Mouse (Mus musculus) megakaryocyte, adult 5-6 weeks (primary cell): ENCODE results near the gene Cry1. TPM values are rescaled to one million over a fixed set of nuclear protein-coding genes. Genes with fewer than 3 reads are reported as not detected.
A peak's percentile ranks its signal among the peaks of the same experiment; 100 is the strongest.

ENCODE experiments used
- ATAC-seq: 2 replicates; pipeline ENCODE4 v1.8.0; 2016; ENCODE audit warnings: mild to moderate bottlenecking, inconsistent platforms; ENCODE audit not compliant: poor library complexity, severe bottlenecking
- total RNA-seq, 2 experiments: library from RNA; stranded (forward) in 1 of 2; stranded (reverse) in 1 of 2; fragments of 153-499, 151-499 nt in 1 of 2; fragments of 221-1000, 200-1000 nt in 1 of 2; gene quantifications; 2 replicates each; pipeline versions ENCODE4 v1.2.3 to v1.2.4; 2015 to 2017

The Cry1 gene
- total RNA-seq, 2 experiments from 2014 or later, result 15.7 to 19.4 TPM

DNA sequence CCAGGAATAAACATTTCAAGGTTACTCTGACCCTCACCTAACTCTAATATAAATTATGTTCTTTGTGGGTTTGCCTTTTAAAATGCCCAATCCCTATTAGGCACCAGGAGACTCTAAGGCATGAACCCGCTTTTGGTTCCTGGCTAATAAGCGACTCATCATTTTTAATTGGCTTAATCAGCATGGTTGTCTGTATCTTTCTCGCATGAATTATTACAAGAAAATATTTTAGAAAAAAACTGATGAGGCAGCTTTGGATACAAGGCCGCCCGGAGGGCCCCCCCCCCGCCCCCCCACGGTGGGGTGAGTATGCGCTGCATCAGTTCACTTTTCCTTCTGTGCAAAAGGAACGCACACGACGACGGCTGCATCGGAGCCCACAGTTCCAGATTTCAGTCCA is 20.1 kb downstream of the Cry1 start:
- ATAC-seq, result no peak

DNA sequence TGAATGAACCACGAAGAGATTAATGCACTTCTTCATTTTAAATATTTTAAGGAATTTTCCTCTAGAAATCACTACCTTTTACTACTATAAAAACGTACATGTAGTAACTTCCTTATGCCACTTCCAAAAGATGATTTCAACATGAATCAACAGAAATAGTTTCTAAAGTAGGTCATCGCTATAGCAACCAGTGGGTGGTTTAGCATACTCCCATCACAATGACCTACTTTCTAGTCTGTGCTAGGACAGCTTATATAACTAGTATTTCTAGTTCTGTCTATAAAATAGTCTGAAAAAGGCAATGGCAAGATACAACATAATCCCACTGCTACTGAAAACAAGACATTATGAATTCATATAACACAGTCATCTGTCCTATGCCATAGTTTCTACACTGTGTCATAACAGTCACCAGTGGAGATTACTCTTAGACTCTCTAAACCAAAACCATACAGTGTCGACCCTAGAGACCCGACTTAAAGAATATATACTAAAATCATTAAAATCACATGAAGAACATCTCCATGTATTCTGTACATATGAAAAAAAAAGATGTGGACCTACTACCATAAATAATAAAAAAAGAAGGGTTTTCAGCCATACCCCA is 23.0 kb downstream of the Cry1 start:
- peak; percentile 64 for ATAC-seq

DNA sequence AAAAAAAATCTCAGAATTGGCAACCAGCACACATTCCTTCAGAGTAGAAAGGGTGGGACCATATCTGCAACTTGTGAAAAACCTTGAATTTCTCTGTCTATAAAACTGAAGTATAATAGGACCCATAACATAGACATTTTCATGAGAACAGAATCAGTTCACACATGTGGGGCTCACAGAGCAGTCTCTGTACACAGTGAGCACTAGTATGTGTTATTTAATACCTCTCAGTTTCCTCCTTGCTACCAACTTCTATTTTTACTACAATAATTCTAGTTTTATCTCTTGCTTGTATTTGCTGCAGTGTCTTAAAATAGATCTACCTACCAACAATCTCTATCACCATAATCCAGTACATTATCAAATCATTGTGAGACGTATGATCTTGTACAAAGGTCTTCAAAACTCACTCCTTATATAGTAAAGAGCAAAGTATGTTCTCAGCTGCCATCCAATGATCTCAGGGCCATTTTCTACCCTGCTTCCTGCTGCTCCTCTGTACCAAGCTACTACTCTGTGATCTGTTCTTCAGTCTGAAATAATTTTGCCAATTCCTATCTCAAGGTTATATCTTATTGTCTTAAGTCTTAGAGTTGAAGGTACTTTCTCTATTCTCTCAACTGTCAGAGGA is 24.8 kb downstream of the Cry1 start:
- no peak for ATAC-seq

DNA sequence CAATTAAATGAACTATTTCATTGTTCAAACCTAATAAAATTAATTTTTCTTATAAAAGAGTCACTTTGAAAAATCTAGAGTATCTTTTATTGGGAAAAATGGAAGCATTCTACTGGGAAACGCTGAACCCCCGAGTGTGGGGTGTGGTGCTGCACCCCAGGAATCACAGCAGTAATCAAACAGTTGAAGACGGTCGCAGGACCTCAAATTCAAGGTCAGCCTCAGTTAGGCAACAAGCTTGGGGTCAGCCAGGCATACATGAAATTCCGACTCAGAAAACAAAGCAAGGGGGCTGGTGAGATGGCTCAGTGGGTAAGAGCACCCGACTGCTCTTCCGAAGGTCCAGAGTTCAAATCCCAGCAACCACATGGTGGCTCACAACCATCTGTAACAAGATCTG is 27.4 kb downstream of the Cry1 start:
- no peak for ATAC-seq

DNA sequence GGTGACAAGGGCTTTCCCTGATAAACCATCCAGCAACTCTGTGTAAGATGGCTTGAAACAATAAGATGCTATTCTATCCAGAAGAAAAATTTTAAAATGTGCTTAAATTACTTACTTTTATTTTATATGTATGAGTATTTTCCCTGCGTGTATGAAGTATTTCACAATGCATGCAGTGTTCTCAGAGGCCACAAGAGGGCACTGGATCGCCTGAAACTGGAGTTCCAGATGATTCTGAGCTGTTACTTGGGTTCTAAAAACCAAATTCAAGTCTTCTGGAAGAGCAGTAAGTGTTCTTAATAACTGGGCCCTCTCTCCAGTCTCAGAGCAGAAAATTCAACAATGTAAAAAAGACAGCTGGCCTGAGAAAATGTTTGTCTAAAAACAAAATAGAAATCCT is 30.7 kb downstream of the Cry1 start:
- ATAC-seq, result peak; percentile 86

DNA sequence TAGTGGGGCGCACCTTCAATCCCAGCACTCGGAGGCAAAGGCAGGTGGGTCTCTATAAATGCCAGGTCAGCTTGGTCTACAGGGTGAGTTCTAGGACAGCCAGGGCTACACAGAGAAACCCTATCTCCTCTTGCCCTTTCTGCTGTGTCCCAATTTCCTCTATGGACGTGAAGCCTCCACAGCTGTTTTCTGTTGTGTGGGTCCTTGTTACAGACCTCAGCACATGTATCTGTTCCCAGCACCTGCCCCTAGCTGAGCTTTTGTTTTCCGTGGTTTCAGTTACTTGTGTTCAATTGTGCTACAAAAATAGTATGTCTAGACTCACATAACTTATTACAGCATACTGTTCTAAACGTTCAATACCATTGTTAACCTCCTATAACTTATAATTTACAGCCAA is 35.6 kb downstream of the Cry1 start:
- no peak for ATAC-seq

DNA sequence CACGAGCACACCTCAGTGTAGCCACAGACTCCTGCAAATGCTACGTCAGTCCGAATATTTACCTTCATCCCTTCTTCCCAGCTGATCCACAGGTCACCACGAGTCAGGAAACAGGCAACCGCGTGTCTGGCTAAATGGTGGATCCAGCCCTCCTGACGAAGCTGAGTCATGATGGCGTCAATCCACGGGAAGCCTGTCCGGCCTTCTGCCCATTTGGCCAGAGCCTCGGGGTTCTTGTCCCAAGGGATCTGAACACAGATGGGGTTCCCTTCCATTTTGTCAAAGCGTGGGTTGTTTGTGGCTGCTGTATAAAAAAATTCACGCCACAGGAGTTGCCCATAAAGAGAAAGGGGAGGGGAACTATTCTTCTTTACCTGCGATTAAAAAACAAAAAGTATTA is 38.6 kb downstream of the Cry1 start:
- no peak for ATAC-seq

DNA sequence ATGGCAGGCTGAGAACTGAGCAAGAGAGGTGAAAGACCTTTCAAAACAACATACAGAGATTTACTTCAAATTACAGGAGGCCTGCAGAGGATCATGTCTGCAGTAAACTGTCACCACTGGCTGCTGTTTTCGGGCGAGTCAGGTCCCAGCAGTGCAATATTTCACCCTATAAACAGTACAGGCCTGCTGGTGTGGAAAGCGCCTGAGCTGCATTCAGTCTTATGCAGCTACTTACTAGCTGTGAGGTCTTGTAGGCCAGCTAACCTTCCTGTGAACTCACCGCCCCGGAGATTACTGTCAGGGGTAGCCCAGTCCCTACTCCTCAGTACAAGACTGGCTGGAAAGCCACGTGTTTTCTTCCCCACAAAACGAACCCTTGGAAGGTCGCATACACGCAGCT is 43.4 kb downstream of the Cry1 start:
- no peak for ATAC-seq

DNA sequence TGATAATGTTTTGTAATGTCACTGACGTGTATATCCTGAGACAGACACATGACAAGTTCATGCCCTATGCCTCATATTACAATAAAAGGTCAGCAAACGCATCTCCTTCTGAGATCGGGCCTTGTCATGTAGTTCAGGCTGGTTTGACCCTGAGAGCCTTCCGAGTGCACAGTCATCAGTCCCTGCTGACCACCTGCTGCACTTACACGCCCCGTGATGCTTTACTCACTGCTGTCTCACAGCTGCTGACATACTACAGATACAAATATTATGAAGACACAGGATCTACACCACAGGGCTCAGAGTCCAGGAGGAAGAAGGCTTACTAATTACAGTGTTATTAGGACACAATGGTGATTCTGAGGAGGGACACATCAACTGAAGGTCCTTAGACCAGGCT is 48.3 kb downstream of the Cry1 start:
- no peak for ATAC-seq

DNA sequence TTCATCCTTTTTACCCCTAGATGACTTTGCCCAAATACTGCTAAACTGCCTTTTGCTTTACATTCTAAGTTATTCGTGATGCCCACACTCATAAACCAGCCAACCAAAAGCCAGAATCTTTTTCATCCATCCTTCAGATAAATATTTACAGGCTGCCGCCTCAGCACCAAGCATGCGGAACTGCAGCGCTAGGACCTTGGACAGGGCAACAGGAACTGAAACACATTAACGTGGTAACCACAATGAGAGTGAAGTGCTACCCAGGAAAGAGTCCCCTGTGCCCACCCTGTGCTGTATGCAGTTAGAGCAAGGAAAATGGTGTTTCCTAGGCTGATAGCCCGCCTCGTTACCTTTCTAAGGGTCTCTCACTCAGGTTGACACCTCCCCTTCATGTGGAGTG is 56.4 kb downstream of the Cry1 start:
- peak; percentile 74 for ATAC-seq

DNA sequence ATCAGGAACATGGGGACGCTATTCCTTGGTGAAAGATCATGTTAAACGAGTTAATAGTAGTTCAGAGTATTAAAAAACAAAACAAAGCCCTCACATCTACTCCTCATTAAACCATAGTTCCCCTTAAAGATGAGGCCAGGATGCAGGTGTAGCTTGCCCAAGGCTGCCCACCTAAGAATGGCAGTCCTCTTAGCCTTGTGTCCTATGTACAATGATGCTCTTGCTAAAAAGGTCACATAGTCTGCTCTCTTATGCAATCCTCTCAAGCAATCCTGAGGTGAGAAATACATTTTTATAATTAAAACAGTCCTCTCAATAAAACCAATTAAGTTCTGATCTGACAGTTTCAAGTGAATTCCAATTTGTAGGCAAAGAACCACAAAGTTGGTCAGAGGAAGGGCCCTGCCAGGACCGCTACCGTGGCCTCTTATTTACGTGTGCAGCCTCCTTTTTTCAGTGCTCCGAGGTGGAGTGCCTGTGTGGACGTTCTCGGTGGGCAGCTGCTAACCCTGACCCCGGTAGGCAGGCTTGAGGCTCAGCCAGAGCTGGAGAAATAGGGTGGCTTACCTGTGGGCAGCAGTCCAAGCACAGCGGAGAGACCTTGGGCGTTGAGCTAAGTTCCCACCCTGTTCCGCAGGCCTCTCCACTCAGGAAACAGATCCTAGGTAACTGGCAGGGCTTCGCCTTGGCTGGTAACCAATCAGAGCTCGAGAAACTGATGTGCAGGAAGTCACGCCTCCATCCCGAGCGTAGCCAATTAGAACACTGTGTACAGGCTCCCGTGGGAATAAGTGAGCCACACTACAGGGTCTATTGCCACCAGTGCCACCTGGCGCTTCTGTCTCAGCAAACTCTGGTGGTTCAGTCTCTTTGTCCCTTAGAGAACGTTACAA is 57.2 kb downstream of the Cry1 start, which contains the start of gene Mterf2:
Gene Mterf2, minus strand, starts transcription at position 633 of the 893 bp plus-strand sequence.
- peak; percentile 95 for ATAC-seq

DNA sequence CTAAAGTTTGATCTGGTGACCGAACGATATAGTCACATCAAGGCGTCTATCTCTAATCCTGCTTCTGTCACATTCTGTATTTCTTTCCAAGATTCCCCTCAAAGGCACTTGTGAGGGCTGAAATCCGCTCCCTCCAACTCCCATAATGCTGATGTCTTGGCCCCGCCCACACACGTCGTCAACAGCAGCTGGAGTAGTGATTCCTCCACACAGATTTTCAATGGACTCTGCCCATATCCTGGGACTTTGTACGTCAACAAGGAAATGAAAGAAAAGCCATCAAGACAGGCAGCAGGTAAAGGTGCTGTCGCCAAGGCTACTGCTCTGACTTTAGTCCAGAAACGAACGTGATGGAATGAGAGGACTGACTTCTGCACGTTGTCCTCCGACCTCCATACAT is 59.7 kb downstream of the Cry1 start:
- ATAC-seq, result no peak

DNA sequence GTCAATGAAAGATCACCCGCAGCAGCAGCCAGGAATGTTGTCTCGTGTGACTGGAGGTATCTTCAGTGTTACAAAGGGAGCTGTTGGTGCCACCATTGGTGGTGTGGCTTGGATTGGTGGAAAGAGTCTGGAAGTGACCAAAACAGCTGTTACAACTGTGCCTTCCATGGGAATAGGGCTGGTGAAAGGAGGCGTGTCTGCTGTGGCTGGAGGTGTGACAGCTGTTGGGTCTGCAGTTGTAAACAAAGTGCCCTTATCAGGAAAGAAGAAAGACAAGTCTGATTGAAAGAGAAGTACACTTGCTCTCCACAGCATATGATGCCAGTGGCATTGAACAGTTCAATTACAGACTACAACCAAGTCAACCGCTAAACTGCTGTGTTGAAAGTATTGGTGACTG is 70.5 kb downstream of the Cry1 start:
- ATAC-seq, result no peak

DNA sequence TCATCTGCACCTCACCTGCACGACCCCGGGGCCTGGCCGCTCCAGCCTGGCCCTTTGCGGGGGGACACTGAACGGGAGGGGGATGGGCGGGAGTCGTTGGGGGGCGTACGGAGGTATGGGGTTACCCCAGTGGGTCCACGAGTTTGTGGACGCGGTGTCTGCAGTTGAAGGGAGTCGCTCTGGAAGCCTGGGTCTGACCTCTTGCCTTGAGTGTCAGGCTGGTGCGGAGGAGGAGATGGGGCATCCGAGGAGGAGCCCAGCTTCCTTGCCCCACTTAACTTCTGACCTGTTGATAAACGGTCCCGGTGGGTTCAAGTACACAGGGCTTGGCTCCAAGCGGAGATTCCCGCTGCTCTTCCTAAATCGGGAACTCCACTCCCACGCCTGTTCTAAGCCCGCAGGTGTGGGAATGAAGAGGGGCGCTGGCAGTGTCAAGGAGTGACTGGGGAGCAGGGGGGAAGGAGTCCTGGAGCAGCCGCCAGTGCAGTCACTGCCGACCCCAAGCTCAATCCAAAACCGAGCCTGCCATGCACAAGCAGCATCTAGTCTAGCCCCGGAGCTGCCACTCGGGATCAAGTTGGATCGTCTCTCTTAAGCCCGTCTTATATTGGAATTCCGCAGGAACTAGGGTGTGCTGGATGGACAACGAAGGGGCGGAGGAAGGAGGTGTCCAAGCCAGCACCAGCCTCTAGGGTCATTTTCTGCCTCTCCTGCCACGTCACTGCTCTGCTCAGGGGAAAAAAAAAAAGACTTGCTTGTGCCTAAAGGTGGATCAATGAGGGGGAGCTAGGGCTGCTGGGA is 81.6 kb downstream of the Cry1 start:
- ATAC-seq, result peak; percentile 28

DNA sequence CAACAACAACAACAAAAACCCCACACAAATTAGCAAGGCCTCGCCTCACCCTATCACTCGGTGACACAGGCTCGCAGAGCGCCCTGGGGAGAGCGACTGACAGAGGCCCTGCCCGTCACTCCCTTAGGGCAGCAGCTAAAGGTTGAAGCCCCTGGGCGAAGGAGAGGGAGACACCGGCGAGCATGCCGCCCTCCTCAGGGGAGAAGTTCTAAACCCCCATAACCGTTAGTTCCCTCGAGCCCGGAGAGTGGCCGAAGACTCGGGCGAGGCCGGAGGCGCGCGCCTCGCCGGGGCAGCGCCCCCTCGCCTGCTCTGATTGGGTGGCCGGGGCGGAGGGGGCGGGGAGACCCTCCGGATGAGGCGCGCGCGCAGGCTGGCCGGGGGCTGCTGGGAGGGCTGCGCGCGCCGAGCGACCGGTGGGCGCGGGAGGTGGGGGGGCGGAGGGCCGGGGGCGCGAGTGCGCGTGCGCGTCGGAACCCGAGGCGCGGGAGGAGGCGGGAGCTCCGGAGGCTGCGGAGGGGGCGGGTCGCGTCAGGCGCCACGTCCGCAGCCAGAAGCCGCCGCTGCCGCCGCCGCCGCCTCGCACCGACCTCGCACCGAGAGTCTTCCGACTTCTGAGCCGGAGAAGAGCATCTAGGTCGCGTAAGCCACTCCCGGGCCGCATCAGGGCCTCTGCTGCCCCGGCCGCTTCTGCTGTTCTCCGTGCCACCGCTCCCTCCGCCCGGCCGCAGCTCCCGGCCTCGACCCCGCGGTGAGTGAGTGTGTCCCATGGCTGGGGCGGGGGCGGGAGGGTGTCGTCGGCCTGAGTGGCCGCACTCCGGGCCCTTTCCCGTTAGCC is 82.4 kb downstream of the Cry1 start, which contains the start of the genes Fhl4 and Tmem263:
Gene Fhl4, minus strand, starts transcription at position 249 of the 838 bp plus-strand sequence.
Gene Tmem263, plus strand, starts transcription at position 381 of the 838 bp plus-strand sequence.
- peak; percentile 81 for ATAC-seq

DNA sequence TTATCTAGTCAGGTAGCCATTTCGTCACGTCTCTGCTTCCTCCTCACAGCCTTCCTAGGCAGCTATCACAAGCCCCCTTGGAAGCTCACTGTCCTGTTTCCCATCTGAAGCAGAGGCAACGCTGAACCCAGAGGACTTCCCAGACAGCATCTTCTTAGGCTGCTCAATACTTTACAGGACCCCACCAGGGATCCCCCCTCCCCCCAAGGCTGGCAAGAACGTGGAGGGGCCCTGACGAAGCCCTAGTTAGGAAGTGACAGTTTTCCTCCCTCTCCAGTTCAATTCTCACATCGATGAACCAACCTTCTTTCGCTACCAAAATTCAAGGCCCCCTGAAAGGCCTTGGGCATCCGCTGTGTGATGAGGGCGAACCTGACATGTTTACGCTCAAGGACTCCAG is 83.0 kb downstream of the Cry1 start:
- peak; percentile 16; the same call in 1 of the 2 replicates for ATAC-seq
